Mouse (Mus musculus) limb, embryonic 15.5 days (tissue): ENCODE results near the gene Hist1h2bm. TPM values are rescaled to one million over a fixed set of nuclear protein-coding genes. Genes with fewer than 3 reads are reported as not detected.
"Not testable (repeated sequence)": the region's sequence is repeated elsewhere in the genome, so short reads cannot be mapped to it uniquely, and the experiment has no call there.

Experiments
- ATAC-seq: fragments of 200-750 bp; cut with Nextera tagmentation; 2 replicates; pipeline ENCODE4 v1.8.0; 2017; ENCODE audit warnings: low read depth, moderate TSS enrichment; ENCODE audit not compliant: insufficient number of reproducible peaks, low FRiP score, low TSS enrichment
- H3K27ac ChIP-seq: fragments of 300-500 bp; sonication (generic); 2 replicates; pipeline ENCODE4 v1.5.1; 2015; ENCODE audit warnings: moderate library complexity, mild to moderate bottlenecking, inconsistent platforms
- H3K27me3 ChIP-seq: fragments of 300-500 bp; sonication (generic); 2 replicates; pipeline ENCODE4 v1.6.1; 2015; ENCODE audit warnings: inconsistent platforms
- H3K36me3 ChIP-seq: fragments of 300-500 bp; sonication (generic); 2 replicates; pipeline ENCODE4 v1.6.1; 2015; ENCODE audit warnings: inconsistent platforms
- H3K4me1 ChIP-seq: fragments of 300-500 bp; sonication (generic); 2 replicates; pipeline ENCODE4 v1.6.1; 2015; ENCODE audit warnings: inconsistent platforms
- H3K4me2 ChIP-seq: fragments of 300-500 bp; sonication (generic); 2 replicates; pipeline ENCODE4 v1.6.1; 2015; ENCODE audit warnings: mild to moderate bottlenecking, inconsistent platforms
- H3K4me3 ChIP-seq: fragments of 300-500 bp; sonication (generic); 2 replicates; pipeline ENCODE4 v1.5.1; 2015; ENCODE audit warnings: mild to moderate bottlenecking, inconsistent platforms
- H3K9ac ChIP-seq: fragments of 300-500 bp; sonication (generic); 2 replicates; pipeline ENCODE4 v1.6.1; 2015; ENCODE audit warnings: inconsistent platforms
- H3K9me3 ChIP-seq: fragments of 300-500 bp; sonication (generic); 2 replicates; pipeline ENCODE4 v1.6.1; 2016; ENCODE audit warnings: inconsistent platforms
- WGBS: fragments of 180-500 bp; shearing (Covaris S2); methylation state at CpG from one replicate; pipeline ENCODE4 v1.1.7; 2015; 5-methylcytosine and 5-hydroxymethylcytosine counted together
- polyA plus RNA-seq: library from polyadenylated mRNA; unstranded; fragments of >200 nt; fragmentation: Nextera tagmentation; extraction: Ambion mirVana; gene quantifications from 2 replicates; pipeline ENCODE4 v1.2.1, GENCODE M21; 2015

Gene Hist1h2bm
- polyA plus RNA-seq, 1 experiment from 2014 or later: 4.5 TPM

GRCm38 (mm10) chr13:21734010-21734905 is 12.4 kb downstream of the Hist1h2bm start:
- H3K4me1 ChIP-seq: 0 out of 2 replicates have a peak, but pooled peaks cover 2% of the 10 kb centered on the region
- ATAC-seq: peak; percentile 77

GRCm38 (mm10) chr13:21734906-21735767 is 13.3 kb downstream of the Hist1h2bm start, which contains the start of gene Hist1h4j:
TSS of gene Hist1h4j (plus strand) at chr13:21735064.
- H3K36me3 ChIP-seq, H3K27me3 ChIP-seq, H3K9me3 ChIP-seq, H3K4me1 ChIP-seq: not testable (repeated sequence)
- Histone ChIP-seq H3K9ac (peak within 1 kb of the TSS; percentile 33; the same call in 1 of the 2 replicates), H3K4me3 (peak within 1 kb of the TSS; percentile 45), H3K4me2 (peak within 1 kb of the TSS; percentile 67), H3K27ac (peak within 1 kb of the TSS; percentile 96)
- ATAC-seq: peak; percentile 87
- under 1% methylated on average over 39 of the region's 56 CpGs for WGBS

More at GRCm38 (mm10) chr13:21734010-21734905, 12.4 kb downstream of the Hist1h2bm start:
- Histone ChIP-seq H3K4me2 (peak overlapping the region; percentile 67), H3K4me3 (peak overlapping the region; percentile 45), H3K9me3 (no peaks in the 10 kb centered on the region), H3K27me3 (no peaks in the 10 kb centered on the region), H3K36me3 (no peaks in the 10 kb centered on the region), H3K27ac (peak overlapping the region; percentile 96), H3K9ac (peak overlapping the region; percentile 33; the same call in 1 of the 2 replicates)
- under 1% methylated on average over 21 of the region's 21 CpGs for WGBS

GRCm38 (mm10) chr13:21745006-21745405 is 23.2 kb downstream of the Hist1h2bm start:
- no peak for ATAC-seq
- no peak overlapping the region for H3K4me3 ChIP-seq

GRCm38 (mm10) chr13:21749387-21750158 is 27.7 kb downstream of the Hist1h2bm start:
- peak overlapping the region; percentile 53 for H3K4me2 ChIP-seq
- ATAC-seq: no peak
- H3K9me3 ChIP-seq: no peaks in the 10 kb centered on the region
- no peaks in the 10 kb centered on the region for H3K36me3 ChIP-seq
- peak overlapping the region; percentile 23 for H3K9ac ChIP-seq
- H3K4me3 ChIP-seq: peak overlapping the region; percentile 47
- peaks cover 20% of the 10 kb centered on the region for H3K4me1 ChIP-seq
- H3K27me3 ChIP-seq: no peaks in the 10 kb centered on the region
- peak overlapping the region; percentile 94 for H3K27ac ChIP-seq
- WGBS: 6% methylated on average over 5 of the region's 5 CpGs

More at GRCm38 (mm10) chr13:21745006-21745405, 23.2 kb downstream of the Hist1h2bm start:
- no peak overlapping the region for H3K27ac ChIP-seq
- no peaks in the 10 kb centered on the region for H3K36me3 ChIP-seq
- no peak overlapping the region for H3K4me2 ChIP-seq
- H3K9ac ChIP-seq: no peak overlapping the region
- H3K9me3 ChIP-seq: no peaks in the 10 kb centered on the region
- peaks cover 10% of the 10 kb centered on the region for H3K4me1 ChIP-seq
- WGBS: 84% methylated on average over 1 of the region's 1 CpGs
- H3K27me3 ChIP-seq: no peaks in the 10 kb centered on the region

GRCm38 (mm10) chr13:21750159-21751017 is 28.5 kb downstream of the Hist1h2bm start, which contains the start of gene Hist1h4k:
TSS of gene Hist1h4k (minus strand) at chr13:21750505.
- WGBS: under 1% methylated on average over 45 of the region's 56 CpGs
- Histone ChIP-seq H3K27ac (peak within 1 kb of the TSS; percentile 94), H3K4me2 (peak within 1 kb of the TSS; percentile 53), H3K4me3 (peak within 1 kb of the TSS; percentile 47), H3K9ac (peak within 1 kb of the TSS; percentile 23), H3K4me1 (peaks cover 23% of the 10 kb centered on the region)
- not testable (repeated sequence) for H3K36me3 ChIP-seq, H3K9me3 ChIP-seq, H3K27me3 ChIP-seq
- ATAC-seq: peak; percentile 81

GRCm38 (mm10) chr13:21751417-21751816 is 29.6 kb downstream of the Hist1h2bm start:
- Histone ChIP-seq H3K4me2 (no peak overlapping the region), H3K27me3 (no peaks in the 10 kb centered on the region), H3K4me3 (no peak overlapping the region), H3K9me3 (no peaks in the 10 kb centered on the region), H3K27ac (no peak overlapping the region), H3K36me3 (no peaks in the 10 kb centered on the region), H3K4me1 (peaks cover 23% of the 10 kb centered on the region), H3K9ac (no peak overlapping the region)
- ATAC-seq: no peak

- H3K9me3 ChIP-seq: no peaks in the 10 kb centered on the region
- H3K4me3 ChIP-seq: no peak overlapping the region
- H3K9ac ChIP-seq: no peak overlapping the region
- H3K4me1 ChIP-seq: peaks cover 23% of the 10 kb centered on the region
- H3K4me2 ChIP-seq: no peak overlapping the region
- no peaks in the 10 kb centered on the region for H3K27me3 ChIP-seq
- no peaks in the 10 kb centered on the region for H3K36me3 ChIP-seq
- 73% methylated on average over 3 of the region's 3 CpGs for WGBS
- H3K27ac ChIP-seq: peak overlapping the region; percentile 67
- ATAC-seq: no peak
These were observed 30.0 kb downstream of the Hist1h2bm start for GRCm38 (mm10) chr13:21751827-21752226.

GRCm38 (mm10) chr13:21752356-21752755 is 30.5 kb downstream of the Hist1h2bm start:
- Histone ChIP-seq H3K36me3 (no peaks in the 10 kb centered on the region), H3K27me3 (no peaks in the 10 kb centered on the region), H3K27ac (peak overlapping the region; percentile 67), H3K4me2 (no peak overlapping the region), H3K4me1 (peaks cover 23% of the 10 kb centered on the region), H3K9ac (no peak overlapping the region), H3K4me3 (no peak overlapping the region), H3K9me3 (no peaks in the 10 kb centered on the region)
- 33% methylated on average over 3 of the region's 3 CpGs for WGBS
- ATAC-seq: no peak

GRCm38 (mm10) chr13:21753051-21753523 is 31.2 kb downstream of the Hist1h2bm start:
- H3K9me3 ChIP-seq: no peaks in the 10 kb centered on the region
- peaks cover 23% of the 10 kb centered on the region for H3K4me1 ChIP-seq
- H3K4me2 ChIP-seq: peak overlapping the region; percentile 63
- H3K27ac ChIP-seq: peak overlapping the region; percentile 93
- ATAC-seq: peak; percentile 1; the same call in 1 of the 2 replicates
- H3K9ac ChIP-seq: peak overlapping the region; percentile 26; the same call in 1 of the 2 replicates
- H3K27me3 ChIP-seq: no peaks in the 10 kb centered on the region
- WGBS: 1% methylated on average over 10 of the region's 10 CpGs
- H3K36me3 ChIP-seq: no peaks in the 10 kb centered on the region
- peak overlapping the region; percentile 45 for H3K4me3 ChIP-seq

GRCm38 (mm10) chr13:21753524-21754285 is 31.9 kb downstream of the Hist1h2bm start, which contains the start of the genes Hist1h2ak and Hist1h2bn:
TSS of gene Hist1h2ak (minus strand) at chr13:21753827.
TSS of gene Hist1h2bn (plus strand) at chr13:21754123.
- peak; percentile 93 for ATAC-seq
- 0% methylated on average over 48 of the region's 50 CpGs for WGBS

More at GRCm38 (mm10) chr13:21753524-21754285, 31.9 kb downstream of the Hist1h2bm start, which contains the start of the genes Hist1h2ak and Hist1h2bn:
- not testable (repeated sequence) for H3K36me3 ChIP-seq, H3K9me3 ChIP-seq, H3K27me3 ChIP-seq
- peak within 1 kb of the TSS; percentile 45 for H3K4me3 ChIP-seq
- H3K4me1 ChIP-seq: peaks cover 21% of the 10 kb centered on the region
- H3K9ac ChIP-seq: peak within 1 kb of the TSS; percentile 26; the same call in 1 of the 2 replicates
- H3K4me2 ChIP-seq: peak within 1 kb of the TSS; percentile 63
- H3K27ac ChIP-seq: peak within 1 kb of the TSS; percentile 93
